Mouse (Mus musculus) heart, postnatal 0 days (tissue): ENCODE results near the gene Gdf1.

Experiments
- CTCF ChIP-seq: IDR thresholded peaks from 2 replicates; pipeline ENCODE4 v1.5.1; 2016; ENCODE audit warnings: antibody characterized with exemption, control low read depth, low read depth
- EP300 ChIP-seq: IDR thresholded peaks from 2 replicates; pipeline ENCODE4 v1.6.1; 2016; ENCODE audit warnings: antibody characterized with exemption, low read depth

- TF ChIP-seq CTCF: peak; percentile 45
- TF ChIP-seq EP300: no peak
These were observed 20.3 kb upstream of the Gdf1 start for GRCm38 (mm10) chr8:70309311-70309710.
